Mouse (Mus musculus): ENCODE measurements around the gene Ece1. TPM values are rescaled to one million over a fixed set of nuclear protein-coding genes. Genes with fewer than 3 reads are reported as not detected.
"Not testable (repeated sequence)": the region's sequence is repeated elsewhere in the genome, so short reads cannot be mapped to it uniquely, and the experiment has no call there.

The Ece1 gene
- polyA plus RNA-seq, 1 experiment from 2014 or later = 39.0 TPM

DNA sequence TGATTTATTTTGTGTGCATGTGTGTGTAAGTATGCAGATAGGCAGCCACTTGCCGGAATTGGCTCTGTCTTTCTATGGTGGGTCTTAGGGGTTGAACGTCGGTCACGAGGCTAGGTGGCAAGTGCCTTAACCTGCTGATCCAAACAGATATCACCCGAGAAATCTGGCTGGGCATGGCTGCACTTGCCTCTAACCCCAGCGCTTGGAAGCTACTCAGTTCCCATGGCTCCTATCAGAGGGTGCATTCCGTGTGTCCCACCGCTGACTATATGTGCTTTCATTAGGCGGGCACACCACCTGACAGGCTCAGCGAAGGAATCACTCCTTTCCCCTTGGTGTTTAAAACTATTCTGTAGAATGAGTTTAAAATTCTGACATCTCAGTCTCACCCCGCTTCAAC lies 30.4 kb upstream of the Ece1 start:
- no peak for ATAC-seq (ENCODE audit: insufficient number of reproducible peaks, low FRiP score, low TSS enrichment, low read depth)
- WGBS = 72% methylated on average over 11 of the region's 11 CpGs

DNA sequence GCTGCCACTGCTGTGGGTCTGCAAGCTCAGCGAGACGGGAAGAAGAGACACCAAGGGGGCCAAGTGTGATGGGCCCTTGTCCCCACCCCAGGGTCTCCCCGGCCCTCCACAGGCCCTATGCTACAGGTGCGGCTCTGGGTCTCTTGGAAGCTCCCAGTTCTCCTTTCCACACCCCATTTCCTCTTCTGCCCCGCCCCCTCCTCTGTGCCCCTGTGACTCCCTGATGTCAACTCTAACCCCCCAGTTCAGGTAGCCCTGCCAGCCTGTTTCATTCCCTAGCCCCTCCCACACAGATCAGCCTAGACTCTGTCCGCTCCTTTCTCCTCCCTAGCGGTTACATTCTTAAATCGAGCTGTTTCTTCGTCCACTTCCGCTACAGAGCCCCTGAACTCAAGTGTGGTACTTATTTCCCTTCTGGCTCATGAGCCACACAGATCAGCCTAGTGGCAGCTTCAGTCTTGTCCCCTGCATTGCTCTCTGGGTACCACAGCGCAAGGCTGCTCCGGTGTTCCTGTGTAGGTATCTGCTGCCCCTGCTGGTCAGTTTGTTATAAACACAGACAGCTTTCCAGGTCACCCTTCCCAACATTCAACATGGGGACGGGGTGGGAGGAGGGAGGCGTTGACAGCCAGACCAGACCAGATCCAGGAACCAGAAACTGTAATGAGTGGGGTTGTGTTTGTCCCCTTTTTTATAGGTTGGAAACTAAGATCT lies 26.3 kb upstream of the Ece1 start:
- Histone ChIP-seq H3K36me3 (no peaks in the 10 kb centered on the region), H3K9me3 (no peaks in the 10 kb centered on the region), H3K4me2 (peak overlapping the region; percentile 28; the same call in 1 of the 2 replicates), H3K27ac (no peak overlapping the region), H3K9ac (no peak overlapping the region), H3K27me3 (peaks cover 7% of the 10 kb centered on the region), H3K4me1 (peaks cover 7% of the 10 kb centered on the region; the same call in 1 of the 2 replicates), H3K4me3 (no peak overlapping the region)
- ATAC-seq (ENCODE audit: insufficient number of reproducible peaks, low FRiP score, low TSS enrichment, low read depth) = peak; percentile 75; the same call in 1 of the 2 replicates
- WGBS = 17% methylated on average over 14 of the region's 14 CpGs

More for the DNA sequence above, 30.4 kb upstream of the Ece1 start:
- H3K27me3 ChIP-seq = peaks cover 30% of the 10 kb centered on the region
- H3K9ac ChIP-seq = no peak overlapping the region
- no peak overlapping the region for H3K4me2 ChIP-seq
- H3K4me3 ChIP-seq = no peak overlapping the region
- no peaks in the 10 kb centered on the region for H3K36me3 ChIP-seq
- H3K4me1 ChIP-seq = peaks cover 7% of the 10 kb centered on the region; the same call in 1 of the 2 replicates
- no peak overlapping the region for H3K27ac ChIP-seq
- H3K9me3 ChIP-seq = no peaks in the 10 kb centered on the region

DNA sequence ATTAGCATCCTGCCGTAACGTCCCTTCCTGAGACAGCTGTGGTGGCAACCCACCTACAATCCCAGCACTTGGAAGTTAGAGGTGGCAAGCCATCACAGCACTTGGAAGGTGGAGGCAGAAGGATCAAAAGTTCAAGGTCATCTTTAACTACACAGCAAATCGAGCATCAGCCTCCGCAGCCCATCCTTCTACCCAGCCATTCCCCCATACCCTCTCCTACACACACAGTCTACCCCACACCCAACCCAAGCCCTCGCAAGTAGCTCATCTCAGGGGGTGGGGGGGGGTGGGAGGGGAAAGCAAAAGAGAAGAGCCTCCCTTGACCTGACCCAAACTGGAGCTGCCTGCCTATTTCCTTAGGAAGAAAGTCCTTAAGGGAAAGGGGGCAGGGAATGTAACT lies 25.3 kb upstream of the Ece1 start:
- Histone ChIP-seq H3K4me1 (peaks cover 7% of the 10 kb centered on the region; the same call in 1 of the 2 replicates), H3K4me2 (no peak overlapping the region), H3K9me3 (no peaks in the 10 kb centered on the region), H3K27me3 (no peaks in the 10 kb centered on the region), H3K4me3 (no peak overlapping the region), H3K36me3 (no peaks in the 10 kb centered on the region), H3K27ac (no peak overlapping the region), H3K9ac (no peak overlapping the region)
- WGBS = 89% methylated on average over 5 of the region's 5 CpGs
- ATAC-seq (ENCODE audit: insufficient number of reproducible peaks, low FRiP score, low TSS enrichment, low read depth) = no peak

DNA sequence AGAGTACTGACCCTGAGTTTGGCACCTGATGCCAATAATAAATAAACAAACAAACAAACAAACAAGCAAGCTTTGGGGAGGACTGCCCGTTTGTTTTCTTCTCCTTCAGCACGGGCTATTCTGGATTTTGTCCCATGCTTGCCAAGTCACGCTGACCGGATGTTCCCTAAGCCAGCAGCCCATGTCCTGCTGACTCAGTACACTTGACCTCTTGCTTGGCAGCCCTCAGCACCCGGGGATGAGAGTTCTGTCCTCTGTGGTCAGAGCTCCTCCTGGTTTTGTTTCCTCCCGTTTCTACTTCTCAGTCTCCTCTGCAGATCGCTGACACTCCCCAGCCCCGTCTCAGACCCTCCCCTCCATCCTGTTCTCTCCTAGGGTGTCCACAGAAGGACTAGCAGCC lies 24.2 kb upstream of the Ece1 start:
- no peaks in the 10 kb centered on the region for H3K27me3 ChIP-seq
- no peak for ATAC-seq (ENCODE audit: insufficient number of reproducible peaks, low FRiP score, low TSS enrichment, low read depth)
- H3K27ac ChIP-seq = no peak overlapping the region
- no peaks in the 10 kb centered on the region for H3K9me3 ChIP-seq
- H3K4me3 ChIP-seq = no peak overlapping the region
- WGBS = 80% methylated on average over 8 of the region's 8 CpGs
- peaks cover 7% of the 10 kb centered on the region; the same call in 1 of the 2 replicates for H3K4me1 ChIP-seq
- H3K9ac ChIP-seq = no peak overlapping the region
- no peaks in the 10 kb centered on the region for H3K36me3 ChIP-seq
- H3K4me2 ChIP-seq = no peak overlapping the region

DNA sequence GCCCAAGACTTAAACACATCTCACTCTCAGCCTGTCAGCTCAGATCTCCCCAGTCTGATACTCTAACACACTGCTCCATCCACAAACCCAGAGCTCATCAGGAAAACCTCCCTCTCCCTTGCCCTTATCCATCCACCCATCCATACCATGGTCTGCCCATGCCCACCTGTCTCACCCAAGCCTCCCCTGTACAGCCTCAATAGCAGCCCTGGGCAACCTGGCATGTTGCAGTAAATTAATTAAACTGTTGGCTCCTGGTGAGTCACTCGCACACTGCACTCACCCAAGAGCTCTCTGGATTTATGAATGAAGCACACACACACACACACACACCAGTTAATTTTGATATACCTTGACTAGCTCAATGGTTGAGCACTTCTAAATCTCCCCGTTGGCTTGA lies 23.2 kb upstream of the Ece1 start:
- Histone ChIP-seq H3K4me1 (peaks cover 7% of the 10 kb centered on the region; the same call in 1 of the 2 replicates), H3K4me2 (no peak overlapping the region), H3K27ac (no peak overlapping the region), H3K4me3 (no peak overlapping the region), H3K9ac (no peak overlapping the region), H3K36me3 (no peaks in the 10 kb centered on the region), H3K27me3 (no peaks in the 10 kb centered on the region), H3K9me3 (no peaks in the 10 kb centered on the region)
- 86% methylated on average over 2 of the region's 2 CpGs for WGBS
- no peak for ATAC-seq (ENCODE audit: insufficient number of reproducible peaks, low FRiP score, low TSS enrichment, low read depth)

DNA sequence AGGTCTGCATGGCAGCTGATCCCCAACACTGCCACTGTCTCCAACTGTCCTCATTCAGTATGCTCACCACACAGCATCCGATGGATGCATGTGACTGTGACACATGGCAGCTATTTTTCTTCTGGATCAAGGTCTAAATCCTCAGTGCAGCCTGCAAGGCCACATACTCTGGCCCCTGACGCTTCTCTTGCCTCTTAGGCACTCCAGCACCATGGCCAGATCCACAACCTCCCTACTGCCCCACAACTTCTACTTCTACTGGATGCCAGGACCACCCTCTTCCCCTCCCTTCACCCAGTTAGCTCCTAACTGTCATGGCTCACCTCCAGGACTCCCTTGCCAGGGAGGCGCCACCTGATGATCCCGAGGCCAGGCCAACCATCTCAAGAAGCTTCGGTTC lies 22.6 kb upstream of the Ece1 start:
- Histone ChIP-seq H3K4me1 (peaks cover 7% of the 10 kb centered on the region; the same call in 1 of the 2 replicates), H3K27ac (no peak overlapping the region), H3K9me3 (no peaks in the 10 kb centered on the region), H3K4me2 (no peak overlapping the region), H3K27me3 (no peaks in the 10 kb centered on the region), H3K4me3 (no peak overlapping the region), H3K9ac (no peak overlapping the region), H3K36me3 (no peaks in the 10 kb centered on the region)
- 74% methylated on average over 5 of the region's 5 CpGs for WGBS
- 0 out of 2 replicates have a peak, but pooled peaks have one; percentile 35 for ATAC-seq (ENCODE audit: insufficient number of reproducible peaks, low FRiP score, low TSS enrichment, low read depth)

DNA sequence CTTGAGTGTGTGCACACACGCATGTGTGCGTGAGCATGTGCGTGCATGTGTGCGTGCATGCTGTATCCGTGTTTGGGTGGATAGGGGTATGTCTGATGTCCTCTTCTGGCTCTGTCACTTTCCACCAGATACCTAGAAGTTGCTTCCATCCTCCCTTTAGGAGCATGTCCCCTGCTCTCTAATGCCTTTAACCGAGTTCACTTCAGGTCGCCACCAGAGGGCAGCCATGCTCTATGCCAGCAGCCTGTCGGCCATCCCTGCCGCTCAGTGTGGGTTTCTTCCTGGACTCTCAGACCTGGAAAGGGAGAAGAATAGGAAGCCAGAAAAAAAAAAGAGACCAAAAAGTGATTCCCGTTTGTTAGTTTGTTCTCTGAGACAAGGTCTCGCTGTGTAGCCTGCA lies 17.4 kb upstream of the Ece1 start:
- Histone ChIP-seq H3K36me3 (no peaks in the 10 kb centered on the region), H3K9ac (no peak overlapping the region), H3K27me3 (no peaks in the 10 kb centered on the region), H3K4me3 (no peak overlapping the region), H3K4me1 (no peaks in the 10 kb centered on the region), H3K4me2 (no peak overlapping the region), H3K27ac (no peak overlapping the region), H3K9me3 (no peaks in the 10 kb centered on the region)
- no peak for ATAC-seq (ENCODE audit: insufficient number of reproducible peaks, low FRiP score, low TSS enrichment, low read depth)
- WGBS = 20% methylated on average over 11 of the region's 11 CpGs

DNA sequence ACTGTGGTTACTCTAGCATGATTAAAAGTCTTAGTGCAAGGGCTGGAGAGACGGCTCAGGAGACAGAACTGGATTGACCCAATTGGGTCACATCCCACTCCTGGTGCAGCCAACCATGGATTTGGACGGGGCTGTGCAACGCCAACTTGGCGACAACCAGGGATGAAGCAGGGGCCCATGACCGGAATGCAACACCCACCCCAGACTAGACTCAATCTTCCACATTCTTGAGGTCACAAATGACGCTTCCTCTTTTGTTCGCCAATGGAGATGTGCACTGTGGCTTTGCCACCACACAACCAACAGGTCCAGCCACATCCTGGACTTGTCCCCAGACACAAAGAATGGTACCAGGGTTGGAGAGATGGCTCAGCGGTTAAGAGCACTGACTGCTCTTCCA lies 14.4 kb upstream of the Ece1 start:
- ATAC-seq (ENCODE audit: insufficient number of reproducible peaks, low FRiP score, low TSS enrichment, low read depth); H3K27me3 ChIP-seq; H3K4me1 ChIP-seq; H3K27ac ChIP-seq; H3K9ac ChIP-seq; H3K4me2 ChIP-seq; H3K36me3 ChIP-seq; H3K4me3 ChIP-seq; H3K9me3 ChIP-seq: not testable (repeated sequence)
- WGBS = 90% methylated on average over 8 of the region's 8 CpGs

DNA sequence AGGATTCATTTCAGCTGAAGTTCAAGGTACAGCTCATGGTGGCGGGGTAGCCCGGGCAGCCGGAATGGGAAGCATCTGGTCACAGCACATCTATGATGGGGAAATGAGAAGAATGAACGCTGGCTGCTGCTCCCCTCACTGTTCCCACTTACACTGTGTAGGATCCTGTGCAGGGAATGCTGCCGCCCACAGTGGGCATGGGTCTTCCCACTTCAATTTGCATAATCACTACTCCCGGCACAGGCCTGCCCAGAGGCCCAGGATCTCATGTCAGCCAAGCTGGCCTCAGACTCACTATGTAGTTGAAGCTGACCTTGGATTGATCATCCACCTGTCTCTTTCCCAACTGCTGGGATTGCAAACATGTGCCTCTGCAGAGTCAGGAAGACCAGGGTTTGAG lies 11.9 kb upstream of the Ece1 start:
- no peak overlapping the region for H3K4me3 ChIP-seq
- no peaks in the 10 kb centered on the region for H3K27me3 ChIP-seq
- no peaks in the 10 kb centered on the region for H3K36me3 ChIP-seq
- no peak overlapping the region for H3K4me2 ChIP-seq
- 93% methylated on average over 6 of the region's 6 CpGs for WGBS
- no peaks in the 10 kb centered on the region for H3K9me3 ChIP-seq
- no peaks in the 10 kb centered on the region for H3K4me1 ChIP-seq
- no peak overlapping the region for H3K27ac ChIP-seq
- no peak overlapping the region for H3K9ac ChIP-seq
- ATAC-seq (ENCODE audit: insufficient number of reproducible peaks, low FRiP score, low TSS enrichment, low read depth) = no peak

DNA sequence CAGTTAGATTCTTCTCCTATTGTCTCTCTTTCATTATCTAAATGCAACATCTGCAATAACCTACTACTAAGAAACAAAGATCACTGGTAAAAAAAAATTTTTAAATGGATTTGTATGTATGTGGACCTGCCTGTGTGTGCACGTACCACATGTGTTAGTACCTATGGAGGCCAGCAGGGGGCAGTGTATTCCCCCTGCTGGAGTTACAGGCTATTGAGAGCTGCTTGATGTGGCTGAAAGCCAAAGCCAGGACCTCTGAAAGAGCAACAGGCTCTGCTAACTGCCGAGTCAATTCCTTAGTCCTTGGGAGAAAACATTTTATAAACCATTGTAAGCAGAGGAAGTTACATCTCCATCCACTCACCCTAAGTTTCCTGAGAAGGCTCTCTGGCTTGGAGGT lies 10.6 kb upstream of the Ece1 start:
- WGBS = 44% methylated on average over 2 of the region's 2 CpGs
- Histone ChIP-seq H3K27me3 (no peaks in the 10 kb centered on the region), H3K9me3 (no peaks in the 10 kb centered on the region), H3K27ac (no peak overlapping the region), H3K4me3 (no peak overlapping the region), H3K4me1 (peaks cover 6% of the 10 kb centered on the region; the same call in 1 of the 2 replicates), H3K4me2 (no peak overlapping the region), H3K9ac (no peak overlapping the region), H3K36me3 (no peaks in the 10 kb centered on the region)
- no peak for ATAC-seq (ENCODE audit: insufficient number of reproducible peaks, low FRiP score, low TSS enrichment, low read depth)

DNA sequence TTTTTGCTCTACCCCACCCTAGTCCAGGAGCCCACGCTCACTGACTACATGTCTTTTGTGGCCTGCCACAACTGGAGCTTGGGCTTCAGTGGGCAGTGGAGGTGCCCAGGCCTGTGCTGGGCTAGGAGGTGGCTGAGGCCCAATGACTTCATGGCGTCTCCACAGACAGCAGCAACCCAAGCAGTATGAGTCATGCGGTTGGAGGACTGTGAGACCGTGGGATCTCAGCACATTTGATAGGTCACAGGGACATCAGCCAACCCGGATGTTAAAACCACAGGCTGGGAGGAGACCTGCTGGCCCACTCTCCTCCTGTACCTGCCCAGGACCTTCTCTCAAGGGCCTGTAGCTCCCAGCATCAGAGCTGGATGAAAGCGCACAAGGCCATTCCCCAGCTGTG lies 8.2 kb upstream of the Ece1 start:
- no peak overlapping the region for H3K4me2 ChIP-seq
- H3K9me3 ChIP-seq = no peaks in the 10 kb centered on the region
- H3K4me3 ChIP-seq = no peak overlapping the region
- H3K36me3 ChIP-seq = no peaks in the 10 kb centered on the region
- H3K27me3 ChIP-seq = no peaks in the 10 kb centered on the region
- H3K4me1 ChIP-seq = peaks cover 6% of the 10 kb centered on the region; the same call in 1 of the 2 replicates
- 77% methylated on average over 6 of the region's 6 CpGs for WGBS
- no peak overlapping the region for H3K9ac ChIP-seq
- no peak overlapping the region for H3K27ac ChIP-seq
- no peak for ATAC-seq (ENCODE audit: insufficient number of reproducible peaks, low FRiP score, low TSS enrichment, low read depth)

DNA sequence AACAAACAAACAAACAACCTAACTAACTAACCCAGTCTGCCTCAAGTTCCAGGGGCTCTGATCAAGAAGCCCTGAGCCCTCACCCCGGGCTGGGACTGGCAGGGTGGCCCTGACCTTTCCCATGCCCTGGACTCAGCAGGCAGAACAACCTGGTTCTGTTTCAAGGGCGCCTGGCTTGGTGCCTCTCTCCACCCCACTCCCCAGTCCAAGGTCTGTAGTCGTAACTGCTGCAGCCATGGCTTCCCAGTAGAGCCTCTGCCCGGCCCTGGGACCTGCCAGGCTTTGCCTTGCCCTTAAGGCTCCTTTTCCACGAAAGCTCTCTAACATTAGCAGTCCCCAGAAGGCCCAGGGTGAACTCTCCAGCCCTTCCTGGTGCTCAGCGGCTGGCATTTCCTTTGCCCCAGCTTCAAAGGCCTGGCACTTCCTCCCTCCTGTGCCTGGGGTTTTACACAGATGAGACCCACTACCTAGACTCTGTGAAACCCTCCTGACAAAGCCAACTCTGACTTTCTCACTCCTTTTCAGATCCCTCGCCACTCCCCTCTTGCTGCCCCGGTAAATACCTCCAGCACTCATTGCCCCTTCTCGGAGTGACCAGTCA lies 6.2 kb upstream of the Ece1 start:
- Histone ChIP-seq H3K4me1 (peaks cover 6% of the 10 kb centered on the region; the same call in 1 of the 2 replicates), H3K9me3 (no peaks in the 10 kb centered on the region), H3K36me3 (no peaks in the 10 kb centered on the region), H3K27me3 (no peaks in the 10 kb centered on the region), H3K27ac (no peak overlapping the region), H3K4me3 (no peak overlapping the region), H3K9ac (no peak overlapping the region), H3K4me2 (no peak overlapping the region)
- WGBS = 45% methylated on average over 9 of the region's 9 CpGs
- ATAC-seq (ENCODE audit: insufficient number of reproducible peaks, low FRiP score, low TSS enrichment, low read depth) = no peak
